Mouse (Mus musculus) c-Kit-negative CD71-positive TER-119-positive erythroid progenitor cells, embryonic 14.5 days (primary cell): ENCODE measurements at regions not wholly inside any gene's neighbourhood (a gene's known extent, or its start where the extent isn't known, plus 50 kb on each side); places are given as distances from the start of the nearest gene placed in this dataset.

Source experiments
- DNase-seq: peaks from one replicate; pipeline ENCODE4 v3.0.0-alpha.2; 2013; ENCODE audit warnings: low read depth, low spot score

GRCm38 (mm10) chr1:73348476-73348875 lies 332.8 kb upstream of the Tnp1 start:
- no peak for DNase-seq

GRCm38 (mm10) chr1:73344587-73344986 lies 328.9 kb upstream of the Tnp1 start:
- DNase-seq = no peak

- no peak for DNase-seq
Observed at GRCm38 (mm10) chr1:73341911-73342310, 326.2 kb upstream of the Tnp1 start.

- DNase-seq = no peak
Observed at GRCm38 (mm10) chr1:73337401-73337800, 321.7 kb upstream of the Tnp1 start.

GRCm38 (mm10) chr1:73309556-73309955 lies 293.8 kb upstream of the Tnp1 start:
- DNase-seq = no peak

GRCm38 (mm10) chr1:73308420-73308819 lies 292.7 kb upstream of the Tnp1 start:
- DNase-seq = no peak

GRCm38 (mm10) chr1:73307194-73307593 lies 291.5 kb upstream of the Tnp1 start:
- DNase-seq = no peak

- no peak for DNase-seq
Observed at GRCm38 (mm10) chr1:73299978-73300688, 284.4 kb upstream of the Tnp1 start.

GRCm38 (mm10) chr1:73285342-73285741 lies 269.6 kb upstream of the Tnp1 start:
- no peak for DNase-seq

GRCm38 (mm10) chr1:73274480-73274879 lies 258.8 kb upstream of the Tnp1 start:
- DNase-seq = peak; percentile 2

- no peak for DNase-seq
Observed at GRCm38 (mm10) chr1:73270787-73271391, 255.2 kb upstream of the Tnp1 start.

GRCm38 (mm10) chr1:73269051-73269755 lies 253.5 kb upstream of the Tnp1 start:
- no peak for DNase-seq

- DNase-seq = no peak
Observed at GRCm38 (mm10) chr1:73265009-73265408, 249.3 kb upstream of the Tnp1 start.

GRCm38 (mm10) chr1:73264245-73264644 lies 248.5 kb upstream of the Tnp1 start:
- DNase-seq = no peak

GRCm38 (mm10) chr1:73259525-73260098 lies 243.9 kb upstream of the Tnp1 start:
- DNase-seq = no peak

GRCm38 (mm10) chr1:73257263-73257662 lies 241.6 kb upstream of the Tnp1 start:
- no peak for DNase-seq

- DNase-seq = no peak
Observed at GRCm38 (mm10) chr1:73251911-73252356, 236.2 kb upstream of the Tnp1 start.

GRCm38 (mm10) chr1:73244016-73244415 lies 228.3 kb upstream of the Tnp1 start:
- DNase-seq = no peak

- no peak for DNase-seq
Observed at GRCm38 (mm10) chr1:73242290-73242689, 226.6 kb upstream of the Tnp1 start.

- DNase-seq = no peak
Observed at GRCm38 (mm10) chr1:73236867-73237266, 221.2 kb upstream of the Tnp1 start.

GRCm38 (mm10) chr1:73233636-73234035 lies 217.9 kb upstream of the Tnp1 start:
- no peak for DNase-seq

GRCm38 (mm10) chr1:73233041-73233440 lies 217.3 kb upstream of the Tnp1 start:
- DNase-seq = no peak
